Mouse (Mus musculus) embryo, embryonic 11.5 days (tissue): ENCODE measurements around the gene Ptpre.
"Not testable (repeated sequence)": the region's sequence is repeated elsewhere in the genome, so short reads cannot be mapped to it uniquely, and the experiment has no call there.

Experiments used
- DNase-seq: peaks from one replicate; pipeline ENCODE4 v3.0.0-alpha.2; 2012; ENCODE audit warnings: low read depth, low spot score

Ptpre gene

GRCm38 (mm10) chr7:135689396-135689795 is 152.1 kb downstream of the Ptpre start:
- DNase-seq = no peak

GRCm38 (mm10) chr7:135691941-135692340 is 154.7 kb downstream of the Ptpre start:
- DNase-seq = no peak

- no peak for DNase-seq
These were observed 156.8 kb downstream of the Ptpre start for GRCm38 (mm10) chr7:135694130-135694529.

- no peak for DNase-seq
These were observed 157.5 kb downstream of the Ptpre start for GRCm38 (mm10) chr7:135694796-135695195.

- DNase-seq = no peak
These were observed 158.8 kb downstream of the Ptpre start for GRCm38 (mm10) chr7:135696127-135696526.

- DNase-seq = not testable (repeated sequence)
These were observed 159.9 kb downstream of the Ptpre start for GRCm38 (mm10) chr7:135697021-135697740.

- DNase-seq = no peak
These were observed 161.1 kb downstream of the Ptpre start for GRCm38 (mm10) chr7:135698362-135698761.

- not testable (repeated sequence) for DNase-seq
These were observed 162.1 kb downstream of the Ptpre start for GRCm38 (mm10) chr7:135699351-135699750.

GRCm38 (mm10) chr7:135703600-135704148 is 166.4 kb downstream of the Ptpre start:
- DNase-seq = no peak

GRCm38 (mm10) chr7:135704251-135704650 is 167.0 kb downstream of the Ptpre start:
- DNase-seq = no peak

GRCm38 (mm10) chr7:135705083-135705482 is 167.8 kb downstream of the Ptpre start:
- DNase-seq = no peak

GRCm38 (mm10) chr7:135705753-135706152 is 168.5 kb downstream of the Ptpre start:
- no peak for DNase-seq

GRCm38 (mm10) chr7:135710702-135711101 is 173.4 kb downstream of the Ptpre start:
- DNase-seq = no peak

GRCm38 (mm10) chr7:135712534-135712933 is 175.3 kb downstream of the Ptpre start:
- no peak for DNase-seq

GRCm38 (mm10) chr7:135713326-135713725 is 176.0 kb downstream of the Ptpre start:
- DNase-seq = no peak

GRCm38 (mm10) chr7:135715166-135715565 is 177.9 kb downstream of the Ptpre start:
- no peak for DNase-seq

GRCm38 (mm10) chr7:135715642-135716444 is 178.6 kb downstream of the Ptpre start, which contains the start of gene Mki67:
Gene Mki67 (minus strand): TSS chr7:135716361.
- no peak for DNase-seq

- peak; percentile 82 for DNase-seq
These were observed 179.2 kb downstream of the Ptpre start for GRCm38 (mm10) chr7:135716445-135716877.

- DNase-seq = no peak
These were observed 179.8 kb downstream of the Ptpre start for GRCm38 (mm10) chr7:135716968-135717557.

- no peak for DNase-seq
These were observed 184.2 kb downstream of the Ptpre start for GRCm38 (mm10) chr7:135721436-135721992.

GRCm38 (mm10) chr7:135722011-135722838 is 184.9 kb downstream of the Ptpre start:
- DNase-seq = no peak
